Mouse (Mus musculus): ENCODE results near the gene Eral1. TPM values are rescaled to one million over a fixed set of nuclear protein-coding genes. Genes with fewer than 3 reads are reported as not detected.

Eral1 gene
- polyA plus RNA-seq, 1 experiment from 2014 or later = 27.6 TPM

DNA sequence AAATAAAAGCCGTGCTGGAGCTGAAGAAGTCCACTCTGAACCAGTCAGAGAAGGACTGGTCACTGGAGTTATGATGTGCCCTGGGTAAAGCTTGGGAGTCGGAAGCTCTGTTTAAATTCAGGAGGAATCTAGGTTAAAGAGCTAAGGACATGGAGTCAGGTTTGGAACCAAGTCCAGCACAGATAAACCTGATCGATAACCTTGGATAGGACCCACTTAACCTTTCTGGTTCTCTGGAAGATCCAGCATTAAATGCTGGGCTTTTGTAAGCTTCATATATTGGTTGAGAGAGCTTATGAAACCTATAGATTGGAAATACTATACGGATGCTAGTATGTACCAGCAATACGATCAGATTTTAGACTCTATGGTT is 14.9 kb upstream of the Eral1 start:
- Histone ChIP-seq H3K27me3 (ENCODE audit: control insufficient read depth, insufficient read depth, low read length) (no peaks in the 10 kb centered on the region), H3K9me3 (replicated peaks; ENCODE audit: control insufficient read depth, low read length) (no peaks in the 10 kb centered on the region), H3K9ac (ENCODE audit: low read length) (peak overlapping the region; percentile 88), H3K27ac (ENCODE audit: low read length) (peak overlapping the region; percentile 94), H3K4me1 (ENCODE audit: control insufficient read depth, insufficient read depth, low read length) (peaks cover 22% of the 10 kb centered on the region), H3K36me3 (ENCODE audit: control insufficient read depth, insufficient read depth) (no peaks in the 10 kb centered on the region), H3K4me2 (ENCODE audit: low read depth, low read length) (peak overlapping the region; percentile 87), H3K4me3 (ENCODE audit: low read length) (peak overlapping the region; percentile 91)
- WGBS = 14% methylated on average over 5 of the region's 5 CpGs
- ATAC-seq (replicated peaks; ENCODE audit: extremely low read depth, insufficient read depth, low FRiP score) = no peak

DNA sequence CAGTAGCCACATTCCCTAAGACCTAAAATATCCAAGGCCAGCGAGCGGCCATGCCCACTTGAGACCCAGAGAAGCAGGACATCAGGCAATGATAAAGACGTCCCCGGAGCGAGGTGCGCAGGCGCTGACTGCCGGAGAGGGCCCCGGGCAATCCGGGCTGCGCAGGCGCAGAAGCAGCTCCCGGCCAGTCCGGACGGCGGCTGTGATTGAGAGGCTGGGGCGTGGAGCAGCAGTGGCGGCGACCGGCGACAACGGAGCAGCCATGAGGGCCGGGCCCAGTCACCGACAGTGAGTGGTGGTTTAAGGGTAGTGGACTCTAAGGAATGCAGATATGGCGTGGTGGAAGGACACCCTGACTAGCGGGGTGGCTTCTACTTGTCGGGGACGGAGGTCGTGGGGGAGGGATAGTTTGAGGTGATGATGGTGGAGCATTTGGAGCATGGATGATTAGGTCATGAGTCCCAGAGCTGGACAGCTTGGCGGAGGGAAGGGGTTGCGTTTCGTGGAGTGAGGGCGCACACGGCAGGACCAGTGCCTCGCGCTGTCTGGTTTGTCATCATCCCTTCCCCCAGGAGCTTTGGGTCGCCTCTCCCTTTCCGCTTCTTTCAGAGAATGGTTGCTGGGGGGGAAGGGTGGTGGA is 14.4 kb upstream of the Eral1 start, which contains the start of gene Fam222b:
Gene Fam222b, plus strand, starts transcription at position 157 of the 640 bp plus-strand sequence.
- no peaks in the 10 kb centered on the region for H3K27me3 ChIP-seq (ENCODE audit: control insufficient read depth, insufficient read depth, low read length)
- H3K4me1 ChIP-seq (ENCODE audit: control insufficient read depth, insufficient read depth, low read length) = peaks cover 22% of the 10 kb centered on the region
- H3K9me3 ChIP-seq (replicated peaks; ENCODE audit: control insufficient read depth, low read length) = no peaks in the 10 kb centered on the region
- under 1% methylated on average over 38 of the region's 38 CpGs for WGBS
- ATAC-seq (replicated peaks; ENCODE audit: extremely low read depth, insufficient read depth, low FRiP score) = peak; percentile 95
- no peaks in the 10 kb centered on the region for H3K36me3 ChIP-seq (ENCODE audit: control insufficient read depth, insufficient read depth)
- H3K27ac ChIP-seq (ENCODE audit: low read length) = peak within 1 kb of the TSS; percentile 94
- H3K4me3 ChIP-seq (ENCODE audit: low read length) = peak within 1 kb of the TSS; percentile 91
- H3K9ac ChIP-seq (ENCODE audit: low read length) = peak within 1 kb of the TSS; percentile 88
- peak within 1 kb of the TSS; percentile 87 for H3K4me2 ChIP-seq (ENCODE audit: low read depth, low read length)

DNA sequence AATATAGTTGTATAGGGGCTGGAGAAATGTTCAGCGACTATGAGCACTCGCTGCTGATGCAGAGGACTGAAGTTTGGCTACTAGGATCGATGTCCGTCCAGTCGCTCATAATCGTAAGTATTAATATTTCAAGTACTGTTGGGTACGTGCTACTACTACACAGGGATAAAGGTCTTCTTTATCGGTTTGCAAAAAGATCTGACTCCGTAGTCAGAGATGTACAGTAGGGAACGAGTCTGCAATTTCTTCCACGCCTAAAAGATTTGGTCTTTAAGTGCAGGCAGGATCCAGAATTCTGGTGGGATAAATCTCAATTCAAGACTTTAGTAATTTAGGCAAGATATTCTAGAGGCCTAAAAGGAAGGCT is 13.9 kb upstream of the Eral1 start:
- no peaks in the 10 kb centered on the region for H3K27me3 ChIP-seq (ENCODE audit: control insufficient read depth, insufficient read depth, low read length)
- no peaks in the 10 kb centered on the region for H3K36me3 ChIP-seq (ENCODE audit: control insufficient read depth, insufficient read depth)
- WGBS = 38% methylated on average over 11 of the region's 11 CpGs
- ATAC-seq (replicated peaks; ENCODE audit: extremely low read depth, insufficient read depth, low FRiP score) = no peak
- H3K4me3 ChIP-seq (ENCODE audit: low read length) = peak overlapping the region; percentile 91
- H3K9me3 ChIP-seq (replicated peaks; ENCODE audit: control insufficient read depth, low read length) = no peaks in the 10 kb centered on the region
- H3K27ac ChIP-seq (ENCODE audit: low read length) = peak overlapping the region; percentile 94
- peaks cover 22% of the 10 kb centered on the region for H3K4me1 ChIP-seq (ENCODE audit: control insufficient read depth, insufficient read depth, low read length)
- H3K9ac ChIP-seq (ENCODE audit: low read length) = peak overlapping the region; percentile 88
- H3K4me2 ChIP-seq (ENCODE audit: low read depth, low read length) = peak overlapping the region; percentile 87

DNA sequence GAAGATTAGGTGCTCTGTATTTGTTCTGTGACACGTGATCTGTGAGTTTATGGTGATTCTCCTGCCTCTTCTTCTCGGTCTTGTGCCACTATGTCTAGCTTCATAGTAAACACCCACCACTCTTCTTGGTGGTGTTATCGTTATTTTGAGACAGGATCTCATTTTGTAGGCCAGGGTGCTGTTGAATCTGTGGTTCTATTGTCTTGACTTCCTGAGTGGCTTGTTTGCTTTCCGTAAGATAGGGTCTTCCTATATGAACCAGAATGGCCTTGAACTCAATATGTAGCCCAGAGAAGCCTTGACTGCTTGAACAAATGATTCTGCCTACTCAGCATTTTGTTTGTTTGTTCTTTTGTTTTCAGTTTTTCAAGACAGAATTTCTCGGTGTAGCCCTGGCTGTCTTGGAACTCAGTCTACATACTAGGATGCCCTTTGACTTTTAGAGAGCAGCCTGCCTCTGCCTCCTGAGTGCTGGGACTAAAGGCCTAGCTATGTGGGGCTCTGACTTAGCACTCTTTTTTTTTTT is 7.6 kb upstream of the Eral1 start:
- no peak overlapping the region for H3K4me3 ChIP-seq (ENCODE audit: low read length)
- 65% methylated on average over 5 of the region's 5 CpGs for WGBS
- ATAC-seq (replicated peaks; ENCODE audit: extremely low read depth, insufficient read depth, low FRiP score) = no peak
- no peaks in the 10 kb centered on the region; the same call in 1 of the 2 replicates for H3K4me1 ChIP-seq (ENCODE audit: control insufficient read depth, insufficient read depth, low read length)
- H3K36me3 ChIP-seq (ENCODE audit: control insufficient read depth, insufficient read depth) = no peaks in the 10 kb centered on the region
- no peaks in the 10 kb centered on the region for H3K27me3 ChIP-seq (ENCODE audit: control insufficient read depth, insufficient read depth, low read length)
- no peak overlapping the region for H3K4me2 ChIP-seq (ENCODE audit: low read depth, low read length)
- H3K9ac ChIP-seq (ENCODE audit: low read length) = no peak overlapping the region
- H3K9me3 ChIP-seq (replicated peaks; ENCODE audit: control insufficient read depth, low read length) = no peaks in the 10 kb centered on the region
- H3K27ac ChIP-seq (ENCODE audit: low read length) = peak overlapping the region; percentile 67

DNA sequence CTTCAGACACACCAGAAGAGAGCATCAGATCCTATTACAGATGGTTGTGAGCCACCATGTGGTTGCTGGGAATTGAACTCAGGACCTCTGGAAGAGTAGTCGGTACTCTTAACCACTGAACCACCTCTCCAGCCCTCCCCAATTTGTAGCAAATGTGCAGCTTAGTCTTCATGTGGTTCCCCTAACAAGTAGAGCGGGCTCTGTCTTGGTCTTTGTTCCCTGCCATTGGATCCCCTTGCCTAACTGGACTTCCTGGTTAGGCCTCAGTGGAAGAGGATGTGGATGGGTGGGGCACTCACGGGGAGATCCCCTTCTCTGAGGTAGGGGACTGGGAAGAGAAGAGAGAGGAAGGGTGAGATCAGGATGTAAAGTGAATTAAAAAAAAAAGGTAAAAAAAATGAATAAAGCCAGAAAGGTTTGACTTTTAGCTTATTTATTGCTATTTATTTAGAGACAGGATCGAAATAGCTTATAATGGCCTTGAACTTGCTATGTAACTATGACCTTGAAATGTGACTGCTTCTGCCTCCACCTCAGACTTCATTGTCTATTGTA is 6.8 kb upstream of the Eral1 start:
- Histone ChIP-seq H3K9me3 (replicated peaks; ENCODE audit: control insufficient read depth, low read length) (no peaks in the 10 kb centered on the region), H3K36me3 (ENCODE audit: control insufficient read depth, insufficient read depth) (no peaks in the 10 kb centered on the region), H3K4me1 (ENCODE audit: control insufficient read depth, insufficient read depth, low read length) (no peaks in the 10 kb centered on the region; the same call in 1 of the 2 replicates), H3K27ac (ENCODE audit: low read length) (no peak overlapping the region; the same call in 1 of the 2 replicates), H3K4me2 (ENCODE audit: low read depth, low read length) (no peak overlapping the region), H3K4me3 (ENCODE audit: low read length) (no peak overlapping the region), H3K9ac (ENCODE audit: low read length) (no peak overlapping the region), H3K27me3 (ENCODE audit: control insufficient read depth, insufficient read depth, low read length) (no peaks in the 10 kb centered on the region)
- 76% methylated on average over 4 of the region's 4 CpGs for WGBS
- no peak for ATAC-seq (replicated peaks; ENCODE audit: extremely low read depth, insufficient read depth, low FRiP score)

DNA sequence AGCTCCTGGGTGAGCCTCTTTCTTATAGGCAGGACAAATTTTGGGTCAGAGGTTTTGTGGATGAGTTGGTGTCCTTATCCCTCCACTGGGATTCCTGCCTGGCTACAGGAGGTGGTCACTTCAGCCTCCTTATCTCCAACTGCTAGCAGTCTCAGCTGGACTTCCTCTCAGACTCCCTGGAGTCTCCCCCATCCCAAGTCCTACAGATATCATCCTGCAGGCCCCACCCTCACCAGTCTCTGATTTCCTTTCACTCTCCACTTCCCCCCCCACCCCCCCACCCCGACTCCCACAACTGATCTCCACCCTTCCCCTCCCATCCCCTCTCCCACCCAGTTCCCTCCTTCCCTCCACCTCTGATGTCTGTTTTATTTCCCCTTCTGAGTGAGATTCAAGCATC is 3.4 kb upstream of the Eral1 start:
- WGBS = 8% methylated on average over 1 of the region's 1 CpGs
- Histone ChIP-seq H3K27ac (ENCODE audit: low read length) (no peak overlapping the region), H3K4me2 (ENCODE audit: low read depth, low read length) (no peak overlapping the region), H3K9ac (ENCODE audit: low read length) (no peak overlapping the region), H3K36me3 (ENCODE audit: control insufficient read depth, insufficient read depth) (no peaks in the 10 kb centered on the region), H3K4me3 (ENCODE audit: low read length) (no peak overlapping the region), H3K9me3 (replicated peaks; ENCODE audit: control insufficient read depth, low read length) (no peaks in the 10 kb centered on the region), H3K27me3 (ENCODE audit: control insufficient read depth, insufficient read depth, low read length) (no peaks in the 10 kb centered on the region), H3K4me1 (ENCODE audit: control insufficient read depth, insufficient read depth, low read length) (peaks cover 13% of the 10 kb centered on the region)
- ATAC-seq (replicated peaks; ENCODE audit: extremely low read depth, insufficient read depth, low FRiP score) = 0 out of 2 replicates have a peak, but pooled peaks have one; percentile 46

DNA sequence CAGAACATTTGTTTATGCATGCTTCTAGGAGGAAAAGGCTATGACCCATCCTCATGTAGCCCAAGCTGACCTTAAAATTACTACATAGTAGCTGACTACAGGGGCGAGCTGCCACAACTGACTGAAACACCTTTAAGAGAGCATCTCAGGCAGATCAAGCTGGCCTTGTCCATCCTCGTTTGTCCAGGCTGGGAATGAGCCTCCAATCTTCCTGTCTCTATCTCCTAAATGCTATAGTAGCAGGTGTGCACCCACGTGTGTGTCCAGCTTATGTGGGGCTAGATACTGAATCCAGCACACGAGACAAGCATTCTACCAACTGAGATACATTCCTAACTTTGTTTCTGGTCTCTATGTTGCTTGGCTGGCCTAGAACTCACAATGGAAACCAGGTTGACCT is 5.5 kb downstream of the Eral1 start:
- Histone ChIP-seq H3K4me2 (ENCODE audit: low read depth, low read length) (no peak overlapping the region), H3K9me3 (replicated peaks; ENCODE audit: control insufficient read depth, low read length) (no peaks in the 10 kb centered on the region), H3K27ac (ENCODE audit: low read length) (no peak overlapping the region), H3K4me3 (ENCODE audit: low read length) (no peak overlapping the region), H3K36me3 (ENCODE audit: control insufficient read depth, insufficient read depth) (peaks cover 35% of the 10 kb centered on the region), H3K4me1 (ENCODE audit: control insufficient read depth, insufficient read depth, low read length) (peaks cover 8% of the 10 kb centered on the region), H3K9ac (ENCODE audit: low read length) (no peak overlapping the region), H3K27me3 (ENCODE audit: control insufficient read depth, insufficient read depth, low read length) (no peaks in the 10 kb centered on the region)
- WGBS = 81% methylated on average over 4 of the region's 4 CpGs
- ATAC-seq (replicated peaks; ENCODE audit: extremely low read depth, insufficient read depth, low FRiP score) = no peak

DNA sequence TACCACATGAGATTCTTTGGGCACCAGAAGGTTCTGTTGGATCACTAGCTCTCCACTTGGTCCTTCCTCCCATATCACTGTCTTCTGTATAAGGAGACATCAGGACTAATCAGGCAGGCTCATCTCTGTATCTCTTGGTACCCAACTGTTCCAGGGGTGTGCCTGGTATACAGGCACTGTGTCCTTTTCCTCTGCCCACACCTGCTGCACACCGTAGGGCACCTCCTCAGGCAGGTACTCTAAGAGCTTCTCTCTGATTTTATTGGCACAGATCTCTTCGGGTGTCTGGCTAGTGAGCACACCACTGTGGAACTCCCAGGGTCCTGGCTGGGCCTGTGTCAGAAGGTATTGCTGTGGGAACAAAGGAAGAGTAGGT is 5.9 kb downstream of the Eral1 start:
- peaks cover 4% of the 10 kb centered on the region for H3K4me1 ChIP-seq (ENCODE audit: control insufficient read depth, insufficient read depth, low read length)
- no peaks in the 10 kb centered on the region for H3K9me3 ChIP-seq (replicated peaks; ENCODE audit: control insufficient read depth, low read length)
- H3K27ac ChIP-seq (ENCODE audit: low read length) = no peak overlapping the region
- H3K4me3 ChIP-seq (ENCODE audit: low read length) = no peak overlapping the region
- no peak for ATAC-seq (replicated peaks; ENCODE audit: extremely low read depth, insufficient read depth, low FRiP score)
- H3K36me3 ChIP-seq (ENCODE audit: control insufficient read depth, insufficient read depth) = peaks cover 35% of the 10 kb centered on the region
- 81% methylated on average over 2 of the region's 2 CpGs for WGBS
- no peaks in the 10 kb centered on the region for H3K27me3 ChIP-seq (ENCODE audit: control insufficient read depth, insufficient read depth, low read length)
- no peak overlapping the region for H3K4me2 ChIP-seq (ENCODE audit: low read depth, low read length)
- H3K9ac ChIP-seq (ENCODE audit: low read length) = no peak overlapping the region

DNA sequence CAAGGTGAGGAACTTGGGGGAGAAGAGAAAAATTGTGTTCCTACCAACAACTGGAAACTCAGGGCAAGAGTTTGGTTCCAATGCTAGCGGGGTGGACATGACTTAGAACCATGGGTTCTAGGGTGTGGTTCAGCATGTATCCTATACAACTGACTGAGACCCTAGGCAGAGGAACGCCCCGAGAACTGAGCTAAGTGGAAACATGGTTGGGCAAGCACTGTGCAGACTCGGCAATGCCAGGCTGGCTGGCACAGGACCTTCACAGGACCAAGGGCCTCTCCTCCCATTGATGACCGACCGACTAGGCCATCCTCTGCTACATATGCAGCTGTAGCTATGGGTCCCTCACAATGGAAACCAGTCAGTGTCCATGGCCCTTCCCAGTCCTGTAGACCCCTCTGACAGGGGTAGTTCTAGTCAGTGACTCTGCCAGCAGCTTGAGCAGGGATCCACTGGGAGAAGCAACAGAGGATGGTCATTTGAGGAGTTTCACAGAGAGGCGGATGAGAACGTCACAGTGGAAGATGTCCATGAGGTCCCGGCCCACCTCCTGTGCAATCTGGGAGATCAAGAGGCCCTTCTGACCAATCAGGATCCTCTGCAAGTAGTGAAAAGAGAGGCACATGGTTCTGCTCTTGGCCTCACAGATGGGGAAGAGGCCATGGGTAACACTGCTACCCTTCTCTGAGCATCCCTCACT is 6.5 kb downstream of the Eral1 start:
- H3K4me3 ChIP-seq (ENCODE audit: low read length) = no peak overlapping the region
- no peak for ATAC-seq (replicated peaks; ENCODE audit: extremely low read depth, insufficient read depth, low FRiP score)
- H3K4me1 ChIP-seq (ENCODE audit: control insufficient read depth, insufficient read depth, low read length) = no peaks in the 10 kb centered on the region
- 93% methylated on average over 9 of the region's 9 CpGs for WGBS
- no peak overlapping the region for H3K9ac ChIP-seq (ENCODE audit: low read length)
- no peaks in the 10 kb centered on the region for H3K27me3 ChIP-seq (ENCODE audit: control insufficient read depth, insufficient read depth, low read length)
- no peaks in the 10 kb centered on the region for H3K9me3 ChIP-seq (replicated peaks; ENCODE audit: control insufficient read depth, low read length)
- H3K4me2 ChIP-seq (ENCODE audit: low read depth, low read length) = no peak overlapping the region
- H3K36me3 ChIP-seq (ENCODE audit: control insufficient read depth, insufficient read depth) = peaks cover 35% of the 10 kb centered on the region
- H3K27ac ChIP-seq (ENCODE audit: low read length) = no peak overlapping the region
